Mouse (Mus musculus): ENCODE measurements around the gene Rps6kl1. TPM values are rescaled to one million over a fixed set of nuclear protein-coding genes. Genes with fewer than 3 reads are reported as not detected.

Rps6kl1 gene
- polyA plus RNA-seq, 1 experiment from 2014 or later: 2.4 TPM

DNA sequence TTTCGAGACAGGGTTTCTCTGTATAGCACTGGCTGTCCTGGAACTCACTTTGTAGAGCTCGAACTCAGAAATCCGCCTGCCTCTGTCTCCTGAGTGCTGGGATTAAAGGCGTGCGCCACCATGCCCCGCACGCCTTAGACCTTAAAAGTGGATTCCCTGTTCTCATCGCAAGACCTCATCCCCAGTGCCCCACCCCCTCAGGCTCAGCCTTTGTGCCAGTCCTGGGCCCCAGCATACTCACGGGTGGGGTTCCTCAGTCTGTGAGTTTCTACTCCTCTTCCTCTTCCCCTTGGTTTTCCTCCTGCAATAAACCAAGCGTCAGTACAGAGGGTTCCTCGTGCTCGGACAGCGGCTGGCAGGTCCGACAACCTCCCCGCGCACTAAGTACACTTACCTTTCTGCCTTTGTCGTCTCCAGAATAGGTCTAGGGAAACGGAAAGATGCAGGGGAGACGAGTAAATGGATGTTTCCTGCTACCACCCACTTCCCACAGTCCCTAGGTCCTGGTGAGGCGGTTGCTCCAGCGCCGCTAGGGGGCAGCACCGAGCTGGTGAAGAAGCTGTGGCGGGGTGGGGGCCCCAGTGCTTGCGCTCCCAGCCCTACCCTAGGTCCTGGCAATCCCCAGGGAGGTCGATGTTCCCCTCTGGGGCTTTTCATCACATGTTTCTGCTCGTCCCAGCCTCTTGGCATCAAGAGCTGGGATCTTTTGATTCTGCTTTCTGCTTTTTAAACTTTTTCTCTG lies 18.2 kb upstream of the Rps6kl1 start:
- Histone ChIP-seq H3K4me1 (ENCODE audit: control insufficient read depth, insufficient read depth, low read length) (peaks cover 19% of the 10 kb centered on the region), H3K27me3 (replicated peaks; ENCODE audit: control insufficient read depth, insufficient read depth, low read length) (no peaks in the 10 kb centered on the region), H3K4me3 (ENCODE audit: low read length) (peak overlapping the region; percentile 29), H3K9me3 (ENCODE audit: control insufficient read depth, low read length) (no peaks in the 10 kb centered on the region), H3K27ac (ENCODE audit: low read length) (no peak overlapping the region), H3K9ac (ENCODE audit: low read depth, low read length) (peak overlapping the region; percentile 53; the same call in 1 of the 2 replicates), H3K36me3 (ENCODE audit: control insufficient read depth, insufficient read depth, low read length) (no peaks in the 10 kb centered on the region), H3K4me2 (ENCODE audit: low read depth, low read length) (peak overlapping the region; percentile 51)
- ATAC-seq: peak; percentile 79
- WGBS: 31% methylated on average over 27 of the region's 27 CpGs

DNA sequence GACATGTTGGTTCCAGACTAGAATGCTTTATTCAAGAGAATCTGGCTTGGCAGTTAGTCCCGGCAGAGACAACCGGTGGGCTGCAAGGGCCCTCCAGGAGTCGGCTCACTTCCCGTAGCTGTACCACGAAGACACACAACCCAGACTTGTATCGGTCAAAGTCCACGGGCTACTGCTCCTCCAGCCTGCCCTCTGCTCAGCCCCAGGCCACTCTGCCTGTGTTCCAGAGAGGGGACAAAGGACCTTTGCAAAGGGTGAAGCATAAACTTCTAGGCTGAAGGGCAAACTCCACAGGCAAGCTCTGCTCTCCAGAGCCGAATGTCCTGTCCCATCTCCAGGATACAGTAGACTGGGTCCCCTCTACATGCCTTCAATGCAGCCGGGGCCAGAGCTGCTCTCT lies 15.6 kb upstream of the Rps6kl1 start:
- no peaks in the 10 kb centered on the region for H3K36me3 ChIP-seq (ENCODE audit: control insufficient read depth, insufficient read depth, low read length)
- H3K9me3 ChIP-seq (ENCODE audit: control insufficient read depth, low read length): no peaks in the 10 kb centered on the region
- no peak for ATAC-seq
- peaks cover 5% of the 10 kb centered on the region; the same call in 1 of the 2 replicates for H3K4me1 ChIP-seq (ENCODE audit: control insufficient read depth, insufficient read depth, low read length)
- H3K4me3 ChIP-seq (ENCODE audit: low read length): no peak overlapping the region
- no peak overlapping the region for H3K27ac ChIP-seq (ENCODE audit: low read length)
- no peaks in the 10 kb centered on the region for H3K27me3 ChIP-seq (replicated peaks; ENCODE audit: control insufficient read depth, insufficient read depth, low read length)
- H3K4me2 ChIP-seq (ENCODE audit: low read depth, low read length): no peak overlapping the region
- WGBS: 81% methylated on average over 9 of the region's 9 CpGs
- H3K9ac ChIP-seq (ENCODE audit: low read depth, low read length): no peak overlapping the region

DNA sequence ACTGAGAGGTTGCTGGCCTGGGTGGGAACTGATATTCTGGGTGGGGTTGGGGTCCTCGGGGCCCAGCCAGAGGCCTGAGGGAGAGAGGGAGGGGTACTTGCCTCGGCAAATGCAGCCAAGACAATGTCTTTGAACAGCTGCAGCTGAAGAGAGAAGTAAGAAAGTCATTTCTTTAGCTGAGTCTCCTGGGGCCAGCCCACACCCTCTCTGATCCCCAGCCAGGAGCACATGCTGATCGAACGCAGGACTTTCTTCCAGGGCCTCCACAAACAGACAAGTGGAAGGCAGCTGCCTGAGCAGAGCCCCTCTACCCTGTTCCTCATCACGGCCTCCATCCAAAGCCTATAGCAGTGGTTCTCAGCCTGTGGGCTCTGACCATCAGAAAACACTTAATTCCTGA lies 13.9 kb upstream of the Rps6kl1 start:
- no peak for ATAC-seq
- Histone ChIP-seq H3K4me2 (ENCODE audit: low read depth, low read length) (no peak overlapping the region), H3K27ac (ENCODE audit: low read length) (no peak overlapping the region), H3K36me3 (ENCODE audit: control insufficient read depth, insufficient read depth, low read length) (no peaks in the 10 kb centered on the region), H3K9ac (ENCODE audit: low read depth, low read length) (no peak overlapping the region), H3K4me3 (ENCODE audit: low read length) (no peak overlapping the region), H3K4me1 (ENCODE audit: control insufficient read depth, insufficient read depth, low read length) (peaks cover 5% of the 10 kb centered on the region; the same call in 1 of the 2 replicates), H3K27me3 (replicated peaks; ENCODE audit: control insufficient read depth, insufficient read depth, low read length) (no peaks in the 10 kb centered on the region), H3K9me3 (ENCODE audit: control insufficient read depth, low read length) (no peaks in the 10 kb centered on the region)
- WGBS: 88% methylated on average over 5 of the region's 5 CpGs

DNA sequence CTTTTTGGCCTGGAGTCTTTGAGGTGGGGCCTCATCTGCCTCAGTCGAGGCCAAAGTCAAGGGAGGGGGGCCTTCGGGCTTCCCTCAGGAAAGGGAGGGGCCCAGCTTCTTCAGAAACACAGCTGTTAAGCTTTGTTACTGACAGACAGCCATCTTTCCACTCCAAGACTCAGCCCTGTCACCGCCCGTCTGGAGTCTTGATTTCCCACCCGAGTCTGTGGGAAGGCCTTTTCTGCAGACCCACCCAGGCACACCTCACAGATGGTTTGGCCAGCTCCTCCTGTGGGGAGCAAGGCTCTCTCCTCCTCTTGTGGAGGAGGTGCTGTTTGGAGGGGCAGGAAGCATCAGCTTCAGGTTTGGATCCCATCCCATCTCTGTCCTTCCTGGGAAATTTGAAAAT lies 8.5 kb upstream of the Rps6kl1 start:
- Histone ChIP-seq H3K4me2 (ENCODE audit: low read depth, low read length) (no peak overlapping the region), H3K9ac (ENCODE audit: low read depth, low read length) (no peak overlapping the region), H3K27ac (ENCODE audit: low read length) (peak overlapping the region; percentile 59), H3K4me1 (ENCODE audit: control insufficient read depth, insufficient read depth, low read length) (peaks cover 8% of the 10 kb centered on the region; the same call in 1 of the 2 replicates), H3K27me3 (replicated peaks; ENCODE audit: control insufficient read depth, insufficient read depth, low read length) (no peaks in the 10 kb centered on the region), H3K4me3 (ENCODE audit: low read length) (no peak overlapping the region), H3K9me3 (ENCODE audit: control insufficient read depth, low read length) (no peaks in the 10 kb centered on the region), H3K36me3 (ENCODE audit: control insufficient read depth, insufficient read depth, low read length) (no peaks in the 10 kb centered on the region)
- 0 out of 2 replicates have a peak, but pooled peaks have one; percentile 16 for ATAC-seq
- 61% methylated on average over 5 of the region's 5 CpGs for WGBS

DNA sequence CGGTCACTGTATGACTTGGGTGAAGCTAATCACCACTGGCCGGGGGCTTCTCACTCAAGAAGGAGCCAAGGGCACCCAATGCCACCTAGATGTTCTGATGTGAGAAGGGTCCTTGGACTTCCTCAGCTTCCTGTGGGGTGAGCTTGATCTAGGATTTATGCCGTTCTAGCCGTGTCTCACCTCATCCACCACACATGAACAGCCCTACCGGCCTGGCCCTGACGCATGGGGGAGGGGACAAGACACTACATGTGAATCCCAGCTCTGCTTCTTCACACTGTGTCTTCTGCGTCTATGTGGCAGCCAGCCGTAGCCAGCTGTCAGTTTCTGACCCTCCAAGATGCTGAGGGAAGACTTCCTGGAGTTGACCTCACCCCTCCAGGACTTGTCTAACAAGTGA lies 7.7 kb upstream of the Rps6kl1 start:
- Histone ChIP-seq H3K27ac (ENCODE audit: low read length) (no peak overlapping the region), H3K4me3 (ENCODE audit: low read length) (no peak overlapping the region), H3K9ac (ENCODE audit: low read depth, low read length) (no peak overlapping the region), H3K4me1 (ENCODE audit: control insufficient read depth, insufficient read depth, low read length) (peaks cover 8% of the 10 kb centered on the region; the same call in 1 of the 2 replicates), H3K9me3 (ENCODE audit: control insufficient read depth, low read length) (no peaks in the 10 kb centered on the region), H3K4me2 (ENCODE audit: low read depth, low read length) (no peak overlapping the region), H3K27me3 (replicated peaks; ENCODE audit: control insufficient read depth, insufficient read depth, low read length) (no peaks in the 10 kb centered on the region), H3K36me3 (ENCODE audit: control insufficient read depth, insufficient read depth, low read length) (no peaks in the 10 kb centered on the region)
- ATAC-seq: peak; percentile 46; the same call in 1 of the 2 replicates
- WGBS: 78% methylated on average over 8 of the region's 8 CpGs

DNA sequence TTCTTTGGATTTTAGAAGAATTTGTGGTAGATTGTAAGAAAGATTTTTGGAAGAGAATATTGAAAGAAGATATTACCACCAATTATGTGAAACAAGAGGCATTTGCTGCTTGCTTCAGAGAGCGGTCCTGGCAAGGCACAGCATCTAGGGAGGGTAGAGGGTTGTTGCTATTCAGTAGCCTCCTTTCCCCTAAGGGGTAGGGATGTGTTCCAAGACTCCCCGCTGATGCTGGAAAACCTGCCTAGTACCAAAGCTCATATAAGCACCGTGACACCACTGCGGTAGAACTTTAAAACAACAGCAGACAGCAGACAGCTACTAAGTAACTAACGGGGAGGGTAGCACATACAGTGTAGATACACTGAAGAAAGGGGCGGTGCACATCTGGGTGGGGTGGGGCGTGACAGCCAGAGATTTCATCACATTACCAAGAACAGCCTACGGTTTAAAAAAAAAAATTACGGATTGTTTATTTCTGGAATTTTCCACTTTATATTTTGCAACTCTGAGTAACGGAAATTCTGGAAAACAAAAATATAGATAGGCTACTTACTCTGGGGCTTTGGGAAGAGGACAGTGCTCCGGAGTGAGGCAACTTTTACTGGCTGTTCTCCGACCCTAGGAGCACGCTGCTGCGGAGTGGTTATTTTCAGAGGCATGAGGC lies 6.9 kb upstream of the Rps6kl1 start:
- Histone ChIP-seq H3K9ac (ENCODE audit: low read depth, low read length) (no peak overlapping the region), H3K27ac (ENCODE audit: low read length) (no peak overlapping the region)

DNA sequence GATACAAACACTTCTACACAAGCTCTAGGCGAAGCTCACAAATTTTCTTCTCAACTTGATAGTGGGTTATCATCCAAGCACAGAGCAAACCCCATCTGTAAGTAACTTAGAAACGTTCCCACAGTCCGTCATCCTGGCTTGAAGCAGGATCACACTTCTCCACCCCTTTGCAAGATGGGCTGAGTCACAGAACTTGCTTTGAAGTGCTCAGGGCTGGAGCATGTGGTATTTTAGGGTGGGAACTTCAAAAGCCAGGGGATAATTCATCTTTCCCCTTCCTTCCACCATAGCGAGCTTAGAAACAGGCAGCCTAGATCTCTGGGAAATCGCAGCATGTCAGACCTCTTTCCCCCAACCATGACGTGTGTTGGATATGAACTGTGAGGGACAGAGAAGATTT lies 5.3 kb upstream of the Rps6kl1 start:
- Histone ChIP-seq H3K9me3 (ENCODE audit: control insufficient read depth, low read length) (no peaks in the 10 kb centered on the region), H3K36me3 (ENCODE audit: control insufficient read depth, insufficient read depth, low read length) (no peaks in the 10 kb centered on the region), H3K27ac (ENCODE audit: low read length) (no peak overlapping the region), H3K4me3 (ENCODE audit: low read length) (no peak overlapping the region), H3K27me3 (replicated peaks; ENCODE audit: control insufficient read depth, insufficient read depth, low read length) (peaks cover 4% of the 10 kb centered on the region; the same call in 1 of the 2 replicates), H3K4me1 (ENCODE audit: control insufficient read depth, insufficient read depth, low read length) (peaks cover 9% of the 10 kb centered on the region; the same call in 1 of the 2 replicates), H3K9ac (ENCODE audit: low read depth, low read length) (no peak overlapping the region), H3K4me2 (ENCODE audit: low read depth, low read length) (no peak overlapping the region)
- WGBS: 22% methylated on average over 6 of the region's 6 CpGs
- ATAC-seq: 0 out of 2 replicates have a peak, but pooled peaks have one; percentile 36

More for the DNA sequence above, 6.9 kb upstream of the Rps6kl1 start:
- no peak for ATAC-seq
- no peaks in the 10 kb centered on the region for H3K27me3 ChIP-seq (replicated peaks; ENCODE audit: control insufficient read depth, insufficient read depth, low read length)
- H3K4me1 ChIP-seq (ENCODE audit: control insufficient read depth, insufficient read depth, low read length): peaks cover 8% of the 10 kb centered on the region; the same call in 1 of the 2 replicates
- H3K9me3 ChIP-seq (ENCODE audit: control insufficient read depth, low read length): no peaks in the 10 kb centered on the region
- no peak overlapping the region for H3K4me3 ChIP-seq (ENCODE audit: low read length)
- WGBS: 86% methylated on average over 14 of the region's 14 CpGs
- no peaks in the 10 kb centered on the region for H3K36me3 ChIP-seq (ENCODE audit: control insufficient read depth, insufficient read depth, low read length)
- no peak overlapping the region for H3K4me2 ChIP-seq (ENCODE audit: low read depth, low read length)

DNA sequence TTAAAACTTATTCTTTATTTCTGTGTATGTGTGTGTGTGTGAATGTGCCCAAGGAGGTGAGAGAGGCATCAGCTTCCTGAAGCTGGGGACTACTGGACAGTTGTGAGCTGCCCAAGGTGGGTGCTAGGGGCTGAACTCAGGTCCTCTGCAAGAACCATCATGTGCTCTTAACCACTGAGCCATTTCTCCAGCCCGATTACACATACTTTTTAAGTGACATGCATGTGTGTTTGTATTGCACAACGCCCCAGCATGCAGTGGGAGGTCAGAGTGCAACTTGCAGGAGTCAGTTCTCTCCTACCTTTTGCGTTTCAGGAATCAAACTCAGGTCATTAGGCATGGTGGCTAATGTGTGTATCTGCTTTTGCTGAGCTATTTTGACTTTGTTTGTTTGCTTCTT lies 1.9 kb upstream of the Rps6kl1 start:
- WGBS: 56% methylated on average over 3 of the region's 3 CpGs

DNA sequence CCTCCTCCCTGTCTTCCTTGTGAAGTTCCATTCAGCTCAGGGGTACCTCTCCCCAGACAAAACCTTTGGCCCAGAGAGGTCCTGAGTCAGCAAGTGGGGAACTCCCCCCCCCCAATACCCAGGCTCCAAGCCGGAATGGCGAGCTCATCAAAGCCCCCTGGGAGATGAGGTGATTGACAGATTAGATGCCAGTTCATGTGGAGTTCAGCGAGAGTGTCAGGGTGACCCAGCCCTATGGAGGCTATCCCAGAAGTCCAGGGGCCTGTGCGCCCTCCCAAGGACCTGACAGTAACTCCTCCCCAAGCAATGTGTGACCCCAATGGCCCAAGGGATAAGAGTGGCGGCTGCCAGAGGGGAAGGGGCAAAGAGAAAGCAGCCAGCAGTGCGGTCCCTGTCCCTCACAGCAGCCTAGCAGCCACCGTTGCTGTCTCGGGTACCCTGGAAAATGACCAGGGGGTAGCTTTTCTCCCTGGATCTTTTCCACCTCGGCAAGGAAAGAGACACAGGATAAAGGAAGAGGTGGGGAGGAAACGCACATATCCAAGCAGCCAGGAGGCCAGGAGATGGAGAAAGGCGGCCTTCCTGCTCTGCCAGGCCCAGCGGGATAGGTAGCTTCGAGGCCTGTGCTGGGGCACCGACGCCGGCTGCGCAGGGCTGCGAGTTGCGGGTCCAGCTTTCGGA lies 603 bp downstream of the Rps6kl1 start:
- H3K27me3 ChIP-seq (replicated peaks; ENCODE audit: control insufficient read depth, insufficient read depth, low read length): peaks cover 11% of the 10 kb centered on the region; the same call in 1 of the 2 replicates
- peak overlapping the region; percentile 37 for H3K4me3 ChIP-seq (ENCODE audit: low read length)
- WGBS: 18% methylated on average over 20 of the region's 20 CpGs
- peak overlapping the region; percentile 36 for H3K9ac ChIP-seq (ENCODE audit: low read depth, low read length)
- H3K36me3 ChIP-seq (ENCODE audit: control insufficient read depth, insufficient read depth, low read length): no peaks in the 10 kb centered on the region
- peaks cover 15% of the 10 kb centered on the region; the same call in 1 of the 2 replicates for H3K4me1 ChIP-seq (ENCODE audit: control insufficient read depth, insufficient read depth, low read length)
- no peak overlapping the region for H3K27ac ChIP-seq (ENCODE audit: low read length)
- H3K4me2 ChIP-seq (ENCODE audit: low read depth, low read length): peak overlapping the region; percentile 52
- ATAC-seq: no peak; the same call in 1 of the 2 replicates
- H3K9me3 ChIP-seq (ENCODE audit: control insufficient read depth, low read length): no peaks in the 10 kb centered on the region

More for the DNA sequence above, 1.9 kb upstream of the Rps6kl1 start:
- no peaks in the 10 kb centered on the region for H3K36me3 ChIP-seq (ENCODE audit: control insufficient read depth, insufficient read depth, low read length)
- H3K4me1 ChIP-seq (ENCODE audit: control insufficient read depth, insufficient read depth, low read length): 0 out of 2 replicates have a peak, but pooled peaks cover 4% of the 10 kb centered on the region
- peaks cover 11% of the 10 kb centered on the region; the same call in 1 of the 2 replicates for H3K27me3 ChIP-seq (replicated peaks; ENCODE audit: control insufficient read depth, insufficient read depth, low read length)
- no peak overlapping the region for H3K27ac ChIP-seq (ENCODE audit: low read length)
- H3K4me3 ChIP-seq (ENCODE audit: low read length): no peak overlapping the region
- no peak overlapping the region for H3K4me2 ChIP-seq (ENCODE audit: low read depth, low read length)
- peak; percentile 59 for ATAC-seq
- no peaks in the 10 kb centered on the region for H3K9me3 ChIP-seq (ENCODE audit: control insufficient read depth, low read length)
- H3K9ac ChIP-seq (ENCODE audit: low read depth, low read length): no peak overlapping the region

All from intestine, embryonic 16.5 days (tissue).